Mouse (Mus musculus) cerebellum, adult 2 months (tissue): ENCODE data around the gene Tmem208. TPM values are rescaled to one million over a fixed set of nuclear protein-coding genes. Genes with fewer than 3 reads are reported as not detected.

Experiments used
- DNase-seq, 2 experiments: peaks; one replicate each; pipeline ENCODE4 v3.0.0; 2021
- H3K27ac ChIP-seq: fragments of 200-500 bp; 2 replicates; pipeline ENCODE4 v1.5.1; 2012; ENCODE audit warnings: low read length, control low read depth, inconsistent platforms; ENCODE audit not compliant: insufficient read depth
- H3K27me3 ChIP-seq: fragments of 200-500 bp; 2 replicates; pipeline ENCODE4 v1.6.1; 2012; ENCODE audit warnings: inconsistent platforms, mild to moderate bottlenecking, low read length, moderate library complexity; ENCODE audit not compliant: control insufficient read depth, insufficient read depth
- H3K4me1 ChIP-seq: fragments of 200-500 bp; 2 replicates; pipeline ENCODE4 v1.6.1; 2011; ENCODE audit warnings: low read length; ENCODE audit not compliant: control insufficient read depth, insufficient read depth
- H3K4me3 ChIP-seq: fragments of 200-500 bp; replicated peaks from 2 replicates; pipeline ENCODE3; 2011; ENCODE audit warnings: mild to moderate bottlenecking, low read depth, low read length, control low read depth; ENCODE audit not compliant: insufficient read depth
- CTCF ChIP-seq: fragments of 200-500 bp; IDR thresholded peaks from 2 replicates; pipeline ENCODE4 v1.5.1; 2011; ENCODE audit warnings: low read depth, mild to moderate bottlenecking, control low read depth, low read length, moderate library complexity, borderline replicate concordance; ENCODE audit not compliant: insufficient read depth
- POLR2A ChIP-seq: fragments of 200-500 bp; IDR thresholded peaks from 2 replicates; pipeline ENCODE4 v1.6.1; 2011; ENCODE audit warnings: low read length, control low read depth, borderline replicate concordance; ENCODE audit not compliant: insufficient read depth
- WGBS: fragments of 180-500 bp; shearing (Covaris S2); methylation state at CpG from one replicate; pipeline ENCODE4 v1.1.7; 2018; 5-methylcytosine and 5-hydroxymethylcytosine counted together
- polyA plus RNA-seq: library from polyadenylated mRNA; depleted of rRNA; stranded (reverse); fragments of >200 nt; gene quantifications from 2 replicates; pipeline ENCODE4 v1.2.3, GENCODE M21; 2012; rRNA removed

The Tmem208 gene
- polyA plus RNA-seq, 1 experiment: 106 TPM

DNA sequence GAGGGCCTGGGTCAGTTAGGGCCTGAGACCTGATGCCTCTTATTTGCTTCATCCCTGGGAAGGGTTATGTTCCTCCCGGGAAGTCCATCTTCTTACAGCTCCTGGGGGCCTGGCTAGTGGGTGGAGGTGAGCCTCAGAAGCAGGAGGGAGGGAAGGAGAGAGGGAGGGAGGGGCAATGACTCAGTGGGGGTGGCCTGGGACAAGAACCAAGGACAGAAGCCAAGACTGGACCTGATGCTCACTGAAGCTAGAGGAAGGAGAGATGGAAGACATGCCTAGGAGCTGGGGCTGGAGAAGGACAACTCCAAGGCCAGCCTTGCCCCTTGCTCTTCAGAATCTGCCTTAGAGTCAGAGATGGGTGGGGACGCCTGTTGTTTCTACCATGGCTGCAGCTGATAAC lies 46.9 kb downstream of the Tmem208 start, which contains the start of gene Plekhg4:
Gene Plekhg4, plus strand, starts transcription at position 243 of the 400 bp plus-strand sequence.
- no peak within 1 kb of the TSS for H3K4me3 ChIP-seq

DNA sequence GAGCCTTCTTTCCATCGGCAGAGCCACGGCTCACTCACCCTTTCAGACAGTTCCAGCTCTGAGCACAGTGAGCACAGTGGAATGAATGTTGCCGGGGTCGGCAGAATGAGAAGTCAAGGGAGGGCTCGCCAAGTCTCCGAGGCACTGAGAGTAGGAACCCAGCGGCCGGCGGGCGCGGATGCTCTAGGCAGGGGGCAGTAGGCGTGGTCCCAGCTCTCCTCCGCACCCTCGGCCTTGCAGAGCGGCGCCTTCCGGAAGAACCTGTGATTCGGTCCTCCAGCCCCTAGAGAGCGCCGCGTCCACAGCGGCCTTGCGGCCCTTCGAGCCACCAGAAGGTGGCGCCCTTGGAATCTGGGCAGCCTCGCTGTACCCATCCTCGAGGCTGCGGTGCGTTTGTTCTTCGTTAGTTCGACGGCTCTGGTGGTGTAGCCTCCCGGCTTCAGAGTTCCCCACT lies 48.4 kb downstream of the Tmem208 start:
- DNase-seq: peak in 1 of 2 experiments; percentile 38
- TF ChIP-seq CTCF: peak; percentile 54
- TF ChIP-seq POLR2A: no peak
- Histone ChIP-seq H3K4me3 (no peak overlapping the region), H3K4me1 (peaks cover 27% of the 10 kb centered on the region), H3K27ac (no peak overlapping the region), H3K27me3 (no peaks in the 10 kb centered on the region)
- WGBS: 26% methylated on average over 33 of the region's 33 CpGs

More for the DNA sequence above, 46.9 kb downstream of the Tmem208 start, which contains the start of gene Plekhg4:
- DNase-seq: peak in 1 of 2 experiments; percentile 18
- 60% methylated on average over 2 of the region's 2 CpGs for WGBS
- TF ChIP-seq POLR2A (no peak), CTCF (no peak)
- Histone ChIP-seq H3K27ac (no peak within 1 kb of the TSS), H3K4me1 (peaks cover 19% of the 10 kb centered on the region), H3K27me3 (no peaks in the 10 kb centered on the region)

DNA sequence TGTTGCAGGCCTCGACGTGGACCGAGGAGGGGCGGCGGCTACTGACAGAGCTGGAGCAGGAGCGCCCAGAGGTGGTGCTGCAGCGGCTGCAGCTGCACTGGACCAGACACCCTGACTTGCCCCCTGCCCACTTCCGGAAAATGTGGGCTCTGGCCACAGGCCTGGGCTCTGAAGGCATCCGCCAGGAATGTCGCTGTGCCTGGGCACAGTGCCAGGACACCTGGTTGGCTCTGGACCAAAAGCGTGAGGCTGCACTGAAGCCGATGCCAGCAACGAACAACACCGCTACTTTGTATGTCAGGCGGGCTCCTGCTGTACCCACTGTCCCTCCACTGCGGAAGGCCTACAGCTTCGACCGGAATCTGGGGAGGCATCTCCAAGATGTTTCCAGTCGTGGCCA lies 52.5 kb downstream of the Tmem208 start:
- TF ChIP-seq POLR2A (no peak), CTCF (no peak)
- Histone ChIP-seq H3K4me3 (no peak overlapping the region), H3K4me1 (peaks cover 23% of the 10 kb centered on the region), H3K27me3 (no peaks in the 10 kb centered on the region), H3K27ac (no peak overlapping the region)
- WGBS: 22% methylated on average over 19 of the region's 19 CpGs
- peak; percentile 40 to 52 for DNase-seq

DNA sequence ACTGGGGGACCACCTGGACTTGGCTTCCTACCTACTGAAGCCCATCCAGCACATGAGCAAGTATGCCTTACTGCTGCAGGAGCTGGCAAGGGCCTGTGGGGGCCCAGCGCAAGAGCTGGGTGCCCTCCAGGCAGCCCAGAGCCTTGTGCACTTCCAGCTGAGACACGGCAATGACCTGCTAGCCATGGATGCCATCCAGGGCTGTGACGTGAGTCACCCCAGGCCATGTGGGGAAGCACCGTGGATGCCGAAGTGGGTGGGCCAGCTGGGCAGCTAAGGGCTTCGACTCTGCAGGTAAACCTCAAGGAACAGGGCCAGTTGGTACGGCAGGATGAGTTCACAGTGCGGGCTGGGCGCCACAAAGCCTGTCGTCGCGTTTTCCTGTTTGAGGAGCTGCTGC lies 54.2 kb downstream of the Tmem208 start:
- H3K27me3 ChIP-seq: no peaks in the 10 kb centered on the region
- no peak for TF ChIP-seq CTCF
- no peak for TF ChIP-seq POLR2A
- peaks cover 17% of the 10 kb centered on the region for H3K4me1 ChIP-seq
- 41% methylated on average over 12 of the region's 12 CpGs for WGBS
- no peak overlapping the region for H3K4me3 ChIP-seq
- DNase-seq: no peak
- H3K27ac ChIP-seq: no peak overlapping the region

DNA sequence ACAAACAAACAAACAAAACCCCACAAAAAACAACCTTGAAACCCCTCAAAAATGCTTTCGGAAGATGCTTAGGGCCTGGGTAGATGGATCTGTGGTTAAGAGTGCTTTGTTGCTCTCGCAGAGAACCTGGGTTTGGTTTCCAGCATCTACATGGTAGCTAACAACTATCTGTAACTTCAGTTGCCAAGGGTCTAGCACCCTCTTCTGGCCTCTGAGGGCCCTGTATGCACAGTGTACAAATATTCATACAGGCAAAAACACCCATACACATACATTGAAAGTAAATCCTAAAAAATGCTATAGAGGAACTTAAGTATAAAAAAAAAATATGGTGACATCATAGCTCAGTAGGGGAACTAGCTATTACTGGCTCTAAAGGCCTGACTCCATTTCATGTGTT lies 57.9 kb downstream of the Tmem208 start:
- Histone ChIP-seq H3K27me3 (no peaks in the 10 kb centered on the region), H3K4me1 (peaks cover 14% of the 10 kb centered on the region; the same call in 1 of the 2 replicates), H3K4me3 (no peak overlapping the region), H3K27ac (no peak overlapping the region)
- no peak for DNase-seq
- TF ChIP-seq CTCF (no peak), POLR2A (no peak)
- 99% methylated on average over 2 of the region's 2 CpGs for WGBS

Other genes with a start within 250 kb of the Tmem208 start
- gene Ces3b, start 242.6 kb upstream of the Tmem208 start, polyA plus RNA-seq: not detected in 2 replicates
- 0.07 TPM in 1 of 2 replicates, not detected in the other for gene Ces4a, start 194.6 kb upstream of the Tmem208 start, polyA plus RNA-seq
- gene Cbfb, start 155.7 kb upstream of the Tmem208 start, polyA plus RNA-seq: 14.5 and 15.1 TPM in 2 replicates
- 34.9 and 36.4 TPM in 2 replicates for gene D230025D16Rik, start 101.2 kb upstream of the Tmem208 start, polyA plus RNA-seq
- 5.2 and 6.3 TPM in 2 replicates for gene B3gnt9, start 71.2 kb upstream of the Tmem208 start, polyA plus RNA-seq
- gene Tradd, start 61.7 kb upstream of the Tmem208 start, polyA plus RNA-seq: 10.3 and 12.1 TPM in 2 replicates
- 1.7 and 2.1 TPM in 2 replicates for gene Fbxl8, start 61.7 kb upstream of the Tmem208 start, polyA plus RNA-seq
- 18.4 and 24.5 TPM in 2 replicates for gene Hsf4, start 56.6 kb upstream of the Tmem208 start, polyA plus RNA-seq
- 8.8 and 10.4 TPM in 2 replicates for gene Nol3, start 50.2 kb upstream of the Tmem208 start, polyA plus RNA-seq
- gene 4931428F04Rik, start 36.5 kb upstream of the Tmem208 start, polyA plus RNA-seq: 25.1 and 27.4 TPM in 2 replicates
- 17.0 and 20.0 TPM in 2 replicates for gene Exoc3l, start 30.3 kb upstream of the Tmem208 start, polyA plus RNA-seq
- gene E2f4, start 28.7 kb upstream of the Tmem208 start, polyA plus RNA-seq: 81.6 and 91.5 TPM in 2 replicates
- 12.4 and 15.2 TPM in 2 replicates for gene Elmo3, start 20.8 kb upstream of the Tmem208 start, polyA plus RNA-seq
- gene Lrrc29, start 76 bp upstream of the Tmem208 start, polyA plus RNA-seq: 5.0 and 6.3 TPM in 2 replicates
- 4.0 and 4.2 TPM in 2 replicates for gene Fhod1, start 21.6 kb downstream of the Tmem208 start, polyA plus RNA-seq
- gene Slc9a5, start 22.5 kb downstream of the Tmem208 start, polyA plus RNA-seq: 51.7 and 62.0 TPM in 2 replicates
- gene Plekhg4, start 46.9 kb downstream of the Tmem208 start, polyA plus RNA-seq: 11.0 and 13.5 TPM in 2 replicates
- gene Kctd19, start 87.1 kb downstream of the Tmem208 start, polyA plus RNA-seq: 0.05 TPM in 1 of 2 replicates, not detected in the other
- gene Lrrc36, start 87.2 kb downstream of the Tmem208 start, polyA plus RNA-seq: 0.65 and 1.2 TPM in 2 replicates
- 286 and 297 TPM in 2 replicates for gene Tppp3, start 145.2 kb downstream of the Tmem208 start, polyA plus RNA-seq
- 64.7 and 67.9 TPM in 2 replicates for gene Zdhhc1, start 170.5 kb downstream of the Tmem208 start, polyA plus RNA-seq
- gene Hsd11b2, start 192.4 kb downstream of the Tmem208 start, polyA plus RNA-seq: 0.08 TPM in 1 of 2 replicates, not detected in the other
- gene Atp6v0d1, start 239.7 kb downstream of the Tmem208 start, polyA plus RNA-seq: 333 and 336 TPM in 2 replicates